Mouse (Mus musculus): ENCODE measurements around the gene Fam49a.

DNA sequence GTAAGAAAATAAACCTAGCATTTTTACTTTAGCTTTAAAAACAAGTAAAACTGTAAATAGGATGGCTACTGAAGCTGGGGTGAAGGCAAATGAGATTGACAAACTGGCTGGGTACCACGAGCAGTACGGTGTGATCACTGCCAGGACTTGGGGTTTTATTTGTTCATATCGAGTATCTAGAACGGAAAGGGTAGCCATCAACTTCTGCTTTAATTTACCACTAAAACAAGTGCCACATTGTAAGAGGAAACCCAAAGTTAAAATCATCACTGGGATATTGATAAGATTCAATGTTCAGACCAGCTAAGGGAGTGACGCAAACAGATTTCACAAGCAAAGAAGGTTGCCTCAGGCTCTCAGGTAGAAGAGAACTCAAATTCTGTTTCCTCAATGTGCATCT lies 98.0 kb downstream of the Fam49a start:
- no peak for TF ChIP-seq CTCF (IDR thresholded peaks at IDR 0.05; ENCODE audit: control insufficient read depth, insufficient read depth, insufficient read length)
- TF ChIP-seq MYOD1 (IDR thresholded peaks at IDR 0.05; ENCODE audit: control insufficient read depth, insufficient read length, low read depth): no peak

All from C2C12 (cell line).